Mouse (Mus musculus): ENCODE measurements around the gene Gm18336.

DNA sequence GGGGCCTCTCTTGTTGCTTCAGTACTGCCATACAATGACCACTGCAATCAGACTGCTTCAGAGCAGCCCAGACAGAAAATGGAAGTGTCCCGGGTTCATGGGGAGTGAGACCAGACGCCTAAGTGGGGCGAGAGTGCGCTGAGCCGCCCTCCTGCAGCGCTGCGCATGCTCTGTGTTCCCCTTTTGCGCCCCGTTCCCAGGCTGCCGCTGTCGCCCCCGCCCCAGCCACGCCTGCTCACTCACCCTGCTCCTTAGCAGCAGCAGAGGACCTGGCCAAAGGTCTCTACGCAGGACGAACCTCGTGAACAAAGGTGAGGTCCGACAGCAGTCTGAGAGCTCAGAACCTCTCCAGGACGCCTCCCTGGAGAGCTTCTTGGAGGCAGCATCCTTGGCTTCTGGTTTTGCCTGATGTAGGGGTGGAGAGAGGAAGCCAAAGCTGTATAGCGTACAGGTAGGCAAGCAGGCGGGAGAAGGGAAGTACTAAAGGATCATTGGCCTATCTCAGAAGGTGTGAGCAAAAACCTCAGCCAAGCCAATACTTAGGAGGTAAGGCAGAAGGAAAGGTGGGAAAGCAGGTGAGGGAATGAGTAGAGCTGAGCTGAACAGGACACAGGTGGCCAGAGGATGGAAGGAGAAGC, 12.5 kb upstream of the Gm18336 start, which contains the start of gene Zfp92:
- TF ChIP-seq CTCF (IDR thresholded peaks at IDR 0.05; ENCODE audit: borderline replicate concordance, insufficient read depth, low read depth, low read length) = no peak
- TF ChIP-seq POLR2A (IDR thresholded peaks at IDR 0.05; ENCODE audit: borderline replicate concordance, insufficient read depth, low read length) = no peak
